Mouse (Mus musculus): ENCODE measurements around the gene Aire. TPM values are rescaled to one million over a fixed set of nuclear protein-coding genes. Genes with fewer than 3 reads are reported as not detected.

Gene Aire
- not detected for total RNA-seq (2021)
- long read RNA-seq, experiment 1, partial matches to known transcripts = 0 of 1 reads
- long read RNA-seq, experiment 1, other reads (novel, unspliced or antisense) = 1 of 1 reads
- long read RNA-seq, experiment 2 = 0 reads

- peak; percentile 54 to 63 for DNase-seq
Observed at GRCm38 (mm10) chr10:78043406-78043836, at the start of gene Aire. Gene Aire (minus strand): TSS chr10:78043610.

- peak in 1 of 2 experiments; percentile 50 for DNase-seq
Observed at GRCm38 (mm10) chr10:78092725-78093029, 49.3 kb upstream of the Aire start.

GRCm38 (mm10) chr10:78091865-78092724, 48.7 kb upstream of the Aire start:
- DNase-seq = peak; percentile 41 to 48

- no peak for DNase-seq
Observed at GRCm38 (mm10) chr10:78090706-78091491, 47.5 kb upstream of the Aire start.

GRCm38 (mm10) chr10:78090246-78090645, 46.8 kb upstream of the Aire start:
- peak; percentile 44 to 66 for DNase-seq

GRCm38 (mm10) chr10:78087101-78087511, 43.7 kb upstream of the Aire start:
- peak; percentile 41 to 55 for DNase-seq

- peak; percentile 64 to 72 for DNase-seq
Observed at GRCm38 (mm10) chr10:78086444-78087061, 43.1 kb upstream of the Aire start.

GRCm38 (mm10) chr10:78085711-78086110, 42.3 kb upstream of the Aire start:
- no peak for DNase-seq

GRCm38 (mm10) chr10:78084073-78084472, 40.7 kb upstream of the Aire start:
- DNase-seq = no peak

GRCm38 (mm10) chr10:78079955-78080591, 36.7 kb upstream of the Aire start:
- DNase-seq = peak; percentile 79 to 83

GRCm38 (mm10) chr10:78078276-78078675, 34.9 kb upstream of the Aire start:
- no peak for DNase-seq

- no peak for DNase-seq
Observed at GRCm38 (mm10) chr10:78077862-78078261, 34.5 kb upstream of the Aire start.

- DNase-seq = no peak
Observed at GRCm38 (mm10) chr10:78074977-78075376, 31.6 kb upstream of the Aire start.

GRCm38 (mm10) chr10:78074151-78074550, 30.7 kb upstream of the Aire start:
- peak in 1 of 2 experiments; percentile 38 for DNase-seq

- peak; percentile 87 to 93 for DNase-seq
Observed at GRCm38 (mm10) chr10:78069101-78070011, 25.9 kb upstream of the Aire start, which contains the start of gene Icosl. Gene Icosl (plus strand): TSS chr10:78069302.

GRCm38 (mm10) chr10:78068541-78068940, 25.1 kb upstream of the Aire start:
- DNase-seq = no peak

- peak in 1 of 2 experiments; percentile 35 for DNase-seq
Observed at GRCm38 (mm10) chr10:78067226-78067625, 23.8 kb upstream of the Aire start.

- no peak for DNase-seq
Observed at GRCm38 (mm10) chr10:78063122-78063521, 19.7 kb upstream of the Aire start.

GRCm38 (mm10) chr10:78057056-78057455, 13.6 kb upstream of the Aire start:
- DNase-seq = no peak
